ENCODE assay signal across 27 mouse cellular contexts in the genomic region with DNA sequence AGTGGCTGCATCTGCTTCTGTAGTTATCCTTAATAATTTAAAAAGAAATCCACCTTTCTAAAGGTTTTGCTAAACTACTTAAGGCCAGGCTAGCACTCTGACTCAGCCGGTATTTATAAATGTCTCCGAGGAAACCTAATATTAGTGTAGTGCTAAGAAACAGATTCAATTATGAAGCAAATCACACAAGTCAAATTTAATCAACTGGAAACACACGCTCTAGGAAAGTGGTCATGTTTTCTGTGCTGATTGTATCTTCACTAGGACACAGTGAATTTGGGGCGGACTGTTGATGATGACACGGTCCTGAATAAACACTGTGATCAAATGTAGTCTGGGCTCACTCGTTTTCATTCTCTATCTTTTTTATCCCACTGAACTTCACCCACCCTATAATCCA. TPM values are rescaled to one million over a fixed set of nuclear protein-coding genes. Genes with fewer than 3 reads are reported as not detected.
A peak's percentile ranks its signal among the peaks of the same experiment; 100 is the strongest.
DNase-seq lines count a peak whose midpoint lies in the region; ATAC-seq and TF ChIP-seq lines count a peak whose summit lies in the region.
"Had no signal": no experiment of that assay in that cellular context is flagged by ENCODE, and none has a peak within 500 bp of the region (broad histone marks: within the 10 kb centered on the region; RNA-seq: fewer than 3 reads in every experiment).

No protein-coding gene starts in this region.

- H3K4me3 ChIP-seq in heart, embryonic 15.5 days, result no peak overlapping the region
- H3K4me3 ChIP-seq in kidney, embryonic 15.5 days (replicated peaks), result no peak overlapping the region
- H3K4me3 ChIP-seq in olfactory bulb, adult 2 months (ENCODE audit: insufficient read depth, low read depth, low read length), result no peak overlapping the region
- no peak overlapping the region for H3K4me3 ChIP-seq in forebrain, postnatal 0 days (ENCODE audit: low read depth, low read length)
- H3K4me3 ChIP-seq: embryonic facial prominence, embryonic 13.5 days; embryonic facial prominence, embryonic 15.5 days; erythroblast, embryonic 14.5 days; forebrain, embryonic 10.5 days; forebrain, embryonic 12.5 days had no signal

- 73% methylated on average over 6 of the region's 6 CpGs for WGBS in heart, embryonic 15.5 days
- WGBS in kidney, embryonic 15.5 days, result 58% methylated on average over 6 of the region's 6 CpGs
- 34% methylated on average over 6 of the region's 6 CpGs for WGBS in olfactory bulb, adult 2 months
- whole genome bisulfite sequencing in forebrain, postnatal 0 days, result 75% methylated on average over 6 of the region's 6 CpGs

- H3K9ac ChIP-seq in heart, embryonic 15.5 days, result no peak overlapping the region
- H3K9ac ChIP-seq in kidney, embryonic 15.5 days, result no peak overlapping the region
- H3K9ac ChIP-seq in forebrain, postnatal 0 days, result no peak overlapping the region
- H3K9ac ChIP-seq: embryonic facial prominence, embryonic 13.5 days; embryonic facial prominence, embryonic 15.5 days; forebrain, embryonic 12.5 days had no signal

- TF ChIP-seq POLR2A in olfactory bulb, adult 2 months (IDR thresholded peaks at IDR 0.05; ENCODE audit: insufficient read depth, low read depth, low read length), result no peak

- no peaks in the 10 kb centered on the region for H3K9me3 ChIP-seq in heart, embryonic 15.5 days (replicated peaks)
- no peaks in the 10 kb centered on the region for H3K9me3 ChIP-seq in kidney, embryonic 15.5 days (replicated peaks)
- no peaks in the 10 kb centered on the region for H3K9me3 ChIP-seq in forebrain, postnatal 0 days (ENCODE audit: low read length)
- H3K9me3 ChIP-seq: embryonic facial prominence, embryonic 13.5 days; embryonic facial prominence, embryonic 15.5 days; forebrain, embryonic 10.5 days; forebrain, embryonic 12.5 days; G1E had no signal

- H3K36me3 ChIP-seq in heart, embryonic 15.5 days, result no peaks in the 10 kb centered on the region
- no peaks in the 10 kb centered on the region for H3K36me3 ChIP-seq in kidney, embryonic 15.5 days
- no peaks in the 10 kb centered on the region for H3K36me3 ChIP-seq in forebrain, postnatal 0 days (ENCODE audit: insufficient read depth)
- H3K36me3 ChIP-seq: embryonic facial prominence, embryonic 13.5 days; embryonic facial prominence, embryonic 15.5 days; forebrain, embryonic 10.5 days; forebrain, embryonic 12.5 days; G1E had no signal

- intact Hi-C loops in heart, postnatal 10 days (cut with DNase I), result no loop called here

- H3K27ac ChIP-seq in heart, embryonic 15.5 days, result 0 out of 2 replicates have a peak overlapping the region, but pooled peaks have one; percentile 32
- H3K27ac ChIP-seq in kidney, embryonic 15.5 days, result peak overlapping the region; percentile 15; the same call in 1 of the 2 replicates
- H3K27ac ChIP-seq in olfactory bulb, adult 2 months (ENCODE audit: insufficient read depth, low read depth, low read length), result peak overlapping the region; percentile 69
- H3K27ac ChIP-seq in forebrain, postnatal 0 days (ENCODE audit: low read depth, low read length), result no peak overlapping the region
- H3K27ac ChIP-seq: embryonic facial prominence, embryonic 13.5 days; forebrain, embryonic 10.5 days; forebrain, embryonic 12.5 days had no signal

- no peak for ATAC-seq in heart, embryonic 15.5 days (replicated peaks; ENCODE audit: insufficient number of reproducible peaks, insufficient read depth, low FRiP score, low read depth)
- ATAC-seq in kidney, embryonic 15.5 days (replicated peaks; ENCODE audit: low FRiP score), result no peak
- no peak for ATAC-seq in forebrain, postnatal 0 days
- ATAC-seq: CD4-positive, CD25-positive, alpha-beta regulatory T cell, adult 4 months; forebrain, embryonic 14.5 days; forebrain, embryonic 16.5 days had no signal

- no peak overlapping the region for H3K4me2 ChIP-seq in heart, embryonic 15.5 days
- no peak overlapping the region for H3K4me2 ChIP-seq in kidney, embryonic 15.5 days
- H3K4me2 ChIP-seq in forebrain, postnatal 0 days (ENCODE audit: low read depth), result no peak overlapping the region
- H3K4me2 ChIP-seq: embryonic facial prominence, embryonic 13.5 days; embryonic facial prominence, embryonic 15.5 days; forebrain, embryonic 12.5 days had no signal

- TF ChIP-seq CTCF in olfactory bulb, adult 2 months (IDR thresholded peaks at IDR 0.05; ENCODE audit: insufficient read depth, low read depth, low read length), result no peak
- no peak for TF ChIP-seq CTCF in forebrain, postnatal 0 days (IDR thresholded peaks at IDR 0.05; ENCODE audit: low read depth)

- H3K4me1 ChIP-seq in heart, embryonic 15.5 days (replicated peaks), result peaks cover 48% of the 10 kb centered on the region
- H3K4me1 ChIP-seq in kidney, embryonic 15.5 days, result peaks cover 54% of the 10 kb centered on the region
- peaks cover 25% of the 10 kb centered on the region for H3K4me1 ChIP-seq in olfactory bulb, adult 2 months (ENCODE audit: control insufficient read depth, insufficient read depth, low read length)
- H3K4me1 ChIP-seq in forebrain, postnatal 0 days (ENCODE audit: insufficient read depth), result peaks cover 18% of the 10 kb centered on the region

- no peak for DNase-seq in heart, postnatal 10 days
- DNase-seq in kidney, postnatal 14 days, result no peak
- peak; percentile 91 for DNase-seq in MN1 (ENCODE audit: low spot score)
- no peak for DNase-seq in neural tube, embryonic 10.5 days (ENCODE audit: extremely low spot score, low spot score)
- no peak for DNase-seq in forebrain, postnatal 0 days
- DNase-seq: adrenal gland, adult 2 months; adrenal gland, postnatal 10 days; adrenal gland, postnatal 25 days; B cell, adult 2 months; cerebellum, adult 11 months; cerebellum, adult 18-20 months; cerebellum, postnatal 10 days; cerebellum, postnatal 25 days; embryo, embryonic 11 days had no signal

- no peaks in the 10 kb centered on the region for H3K27me3 ChIP-seq in heart, embryonic 15.5 days
- no peaks in the 10 kb centered on the region for H3K27me3 ChIP-seq in kidney, embryonic 15.5 days
- H3K27me3 ChIP-seq in forebrain, postnatal 0 days (ENCODE audit: insufficient read depth, low read length), result no peaks in the 10 kb centered on the region
- H3K27me3 ChIP-seq: CH12.LX; embryonic facial prominence, embryonic 13.5 days; embryonic facial prominence, embryonic 15.5 days; forebrain, embryonic 12.5 days had no signal

RNA-seq across cellular contexts. Expression of gene Osbpl3, which starts 40.6 kb away (rescaled TPM):
- 15.6 and 15.8 TPM in 2 replicates for polyA plus RNA-seq in heart, embryonic 15.5 days (2015; fragmentation: Nextera tagmentation; extraction: Ambion mirVana)
- 10 to 100 TPM; 31.8 to 33.0 TPM for total RNA-seq in heart, postnatal 10 days (2021)
- 15.7 and 16.7 TPM in 2 replicates for polyA plus RNA-seq in kidney, embryonic 15.5 days (2015; fragmentation: Nextera tagmentation; extraction: Ambion mirVana)
- not detected in 2 replicates for polyA plus RNA-seq in olfactory bulb, adult 2 months (2012; ENCODE audit: insufficient read depth, insufficient read length, low replicate concordance, missing spikeins)
- total RNA-seq in forebrain, postnatal 0 days (2014; rRNA removed), result 9.5 and 12.8 TPM in 2 replicates
- 4.8 and 5.6 TPM in 2 replicates for polyA plus RNA-seq in forebrain, postnatal 0 days (2015; fragmentation: Nextera tagmentation; extraction: Ambion mirVana)
- polyA plus RNA-seq: erythroblast, embryonic 14.5 days; G1E had no signal
